Mouse (Mus musculus): ENCODE measurements around the gene Rab37. TPM values are rescaled to one million over a fixed set of nuclear protein-coding genes. Genes with fewer than 3 reads are reported as not detected.

Rab37 gene
- 9.7 and 13.5 TPM in 2 replicates for total RNA-seq (2017)

DNA sequence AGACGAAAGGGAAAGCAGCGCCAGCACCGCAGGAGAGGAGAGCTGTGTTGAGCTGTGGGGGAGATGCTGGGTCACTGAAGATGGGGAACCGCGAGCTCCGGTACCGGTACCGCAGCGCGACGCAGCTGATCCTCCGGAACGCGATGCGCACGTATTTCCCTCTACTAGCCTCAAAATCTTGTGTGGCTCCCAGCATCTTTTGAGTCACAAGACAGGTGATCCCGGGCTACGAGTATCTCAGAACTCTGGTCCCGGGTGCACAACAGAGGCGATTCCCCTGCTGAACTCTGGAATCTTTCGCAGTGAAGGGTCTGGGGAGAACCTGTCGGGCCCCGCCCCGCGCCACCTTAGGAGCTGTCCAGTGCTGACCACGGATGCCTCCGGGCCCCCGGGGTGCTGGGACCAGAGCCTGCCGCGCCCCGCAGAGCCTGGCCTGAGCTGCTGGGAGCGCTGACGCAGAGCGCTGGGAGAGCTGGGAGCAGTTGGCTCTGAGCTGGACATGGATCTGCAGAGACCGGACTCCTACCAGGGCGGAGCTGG, at the start of gene Rab37:
Rab37 (plus strand) TSS at position 70 of the 540 bp plus-strand sequence.
- peak; percentile 21 for ATAC-seq (ENCODE audit: extremely low read depth, insufficient number of reproducible peaks, low FRiP score, poor library complexity, severe bottlenecking)

DNA sequence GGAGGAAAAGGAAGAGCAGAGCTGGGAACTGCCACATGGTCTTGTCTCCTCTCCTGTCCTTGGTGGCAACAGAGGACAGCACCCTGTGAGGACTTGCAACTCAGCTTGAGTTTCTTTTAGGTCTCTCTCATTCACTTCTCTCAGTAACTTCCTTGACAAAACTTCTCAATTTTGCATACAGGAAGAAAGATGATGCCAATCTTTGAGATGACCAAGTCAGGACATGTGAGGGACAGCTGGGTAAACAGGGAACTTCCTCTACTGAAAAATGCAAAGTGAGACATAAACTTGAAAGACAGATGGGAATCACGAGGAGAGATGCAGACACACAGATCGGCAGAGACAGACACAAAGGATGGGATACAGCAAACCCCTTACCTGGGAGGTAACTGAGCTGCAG, 43.0 kb upstream of the Rab37 start, which contains the start of gene Cd300ld3:
Cd300ld3 (minus strand) TSS at position 151 of the 400 bp plus-strand sequence.
- ATAC-seq (ENCODE audit: extremely low read depth, insufficient number of reproducible peaks, low FRiP score, poor library complexity, severe bottlenecking), result no peak

- ATAC-seq (ENCODE audit: extremely low read depth, insufficient number of reproducible peaks, low FRiP score, poor library complexity, severe bottlenecking), result 0 out of 2 replicates have a peak, but pooled peaks have one; percentile 24
Measured at GRCm38 (mm10) chr11:115049282-115049895, 41.8 kb upstream of the Rab37 start.

DNA sequence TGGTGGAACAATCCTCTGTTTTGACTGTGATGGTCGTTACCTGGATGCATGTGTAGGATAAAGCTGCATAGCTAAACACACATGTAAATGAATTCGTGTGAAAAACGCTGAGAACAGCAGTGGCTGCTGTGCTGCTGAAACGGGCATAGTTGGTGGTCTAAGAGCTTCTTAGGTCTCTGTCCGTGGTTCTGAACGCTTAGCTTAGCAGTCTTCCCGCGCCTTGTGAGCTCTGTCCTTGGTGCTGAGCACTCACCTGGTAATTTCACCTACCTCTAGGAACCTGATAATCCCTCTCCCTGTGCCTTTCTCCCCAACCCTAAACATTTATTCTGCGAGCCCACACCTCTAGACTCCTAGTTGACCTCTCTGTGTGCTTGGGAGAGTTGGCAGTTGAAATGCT, 39.0 kb upstream of the Rab37 start:
- no peak for ATAC-seq (ENCODE audit: extremely low read depth, insufficient number of reproducible peaks, low FRiP score, poor library complexity, severe bottlenecking)

GRCm38 (mm10) chr11:115052991-115053390, 38.2 kb upstream of the Rab37 start:
- no peak for ATAC-seq (ENCODE audit: extremely low read depth, insufficient number of reproducible peaks, low FRiP score, poor library complexity, severe bottlenecking)

DNA sequence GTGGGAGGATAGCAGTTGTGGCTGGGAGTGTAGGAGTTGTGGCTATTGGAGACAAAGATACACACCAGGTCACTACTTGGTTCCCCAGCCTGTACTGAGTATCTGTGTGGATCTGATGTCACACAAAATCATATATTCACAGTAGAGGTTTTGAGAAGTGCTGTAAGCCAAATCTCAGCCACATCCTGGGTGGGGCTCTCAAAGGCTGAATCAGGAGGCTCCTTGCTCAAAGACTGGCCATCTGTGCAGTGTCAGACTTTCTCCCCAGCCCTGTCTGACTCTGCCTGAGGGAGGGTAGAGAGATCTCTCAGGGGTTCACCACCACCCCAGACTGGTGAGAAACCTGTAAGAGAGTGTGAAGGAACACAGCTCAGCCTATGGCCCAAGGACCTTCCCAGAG, 36.7 kb upstream of the Rab37 start:
- ATAC-seq (ENCODE audit: extremely low read depth, insufficient number of reproducible peaks, low FRiP score, poor library complexity, severe bottlenecking), result no peak

- no peak for ATAC-seq (ENCODE audit: extremely low read depth, insufficient number of reproducible peaks, low FRiP score, poor library complexity, severe bottlenecking)
Measured at GRCm38 (mm10) chr11:115058701-115059100, 32.5 kb upstream of the Rab37 start.

GRCm38 (mm10) chr11:115059797-115060196, 31.4 kb upstream of the Rab37 start:
- ATAC-seq (ENCODE audit: extremely low read depth, insufficient number of reproducible peaks, low FRiP score, poor library complexity, severe bottlenecking), result no peak

DNA sequence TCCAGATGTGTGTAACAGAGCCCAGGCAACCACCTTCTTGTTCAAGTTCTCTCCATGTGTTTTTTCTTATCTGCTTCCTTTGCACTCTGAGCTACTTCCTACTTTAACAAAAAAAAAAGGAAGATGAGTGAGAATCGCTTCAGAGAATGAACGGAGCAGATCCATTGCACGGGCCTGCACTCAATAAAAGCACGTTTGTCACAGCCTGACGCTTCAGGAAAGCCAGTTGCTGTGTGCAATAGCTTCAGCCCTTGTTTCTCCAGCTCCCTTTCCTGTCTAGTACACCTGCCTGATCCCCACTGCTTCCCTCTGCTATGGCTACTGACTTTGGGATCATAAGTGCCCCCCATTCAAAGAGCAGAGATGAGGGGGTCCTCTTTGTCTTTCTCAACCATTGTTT, 29.2 kb upstream of the Rab37 start, which contains the start of gene Cd300e:
Cd300e (minus strand) TSS at position 101 of the 400 bp plus-strand sequence.
- no peak for ATAC-seq (ENCODE audit: extremely low read depth, insufficient number of reproducible peaks, low FRiP score, poor library complexity, severe bottlenecking)

DNA sequence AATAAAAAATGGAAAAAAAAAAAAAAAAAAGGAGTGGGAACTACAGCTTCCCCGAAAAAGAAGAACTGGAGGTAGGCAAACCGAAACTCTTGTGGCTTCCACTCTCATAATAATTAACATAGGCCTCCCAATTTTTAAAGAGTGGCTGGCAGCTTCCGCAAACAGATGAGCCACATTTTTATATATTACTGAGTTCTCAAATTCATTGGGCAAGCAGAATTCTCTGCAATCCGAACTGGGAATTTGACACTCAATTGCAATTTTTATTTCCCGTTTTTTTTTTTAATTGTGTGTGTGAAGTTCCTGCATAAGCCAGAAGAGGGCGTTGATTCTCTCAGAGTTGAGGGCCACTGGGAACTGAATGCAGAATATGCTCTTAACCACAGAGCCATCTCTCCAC, 24.5 kb upstream of the Rab37 start:
- no peak for ATAC-seq (ENCODE audit: extremely low read depth, insufficient number of reproducible peaks, low FRiP score, poor library complexity, severe bottlenecking)

DNA sequence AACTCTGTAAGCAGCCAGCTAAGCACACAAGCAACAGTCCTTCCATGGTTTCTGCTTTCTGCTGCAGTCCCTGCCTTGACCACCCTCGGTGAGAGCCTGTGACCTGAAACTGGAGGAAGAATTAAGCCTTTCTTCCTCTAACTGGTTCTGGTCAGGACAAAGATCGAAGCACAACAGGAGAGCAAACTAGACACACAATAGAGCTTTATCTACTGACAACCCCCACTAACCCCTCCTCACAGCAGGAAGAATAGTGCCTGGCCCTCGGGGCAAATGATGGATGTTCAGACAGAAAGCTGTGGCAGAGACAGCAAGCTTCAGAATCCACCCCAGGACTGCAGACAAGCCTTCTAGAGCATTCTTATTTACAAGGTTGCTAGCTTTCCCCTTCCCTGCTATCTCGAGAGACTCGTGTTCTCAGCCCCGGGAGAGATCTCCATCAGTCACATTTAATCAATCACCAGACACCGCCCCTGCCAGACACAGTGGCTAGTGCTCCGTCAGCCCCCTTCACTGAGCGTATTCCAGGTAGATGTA, 20.1 kb upstream of the Rab37 start:
- ATAC-seq (ENCODE audit: extremely low read depth, insufficient number of reproducible peaks, low FRiP score, poor library complexity, severe bottlenecking), result no peak

DNA sequence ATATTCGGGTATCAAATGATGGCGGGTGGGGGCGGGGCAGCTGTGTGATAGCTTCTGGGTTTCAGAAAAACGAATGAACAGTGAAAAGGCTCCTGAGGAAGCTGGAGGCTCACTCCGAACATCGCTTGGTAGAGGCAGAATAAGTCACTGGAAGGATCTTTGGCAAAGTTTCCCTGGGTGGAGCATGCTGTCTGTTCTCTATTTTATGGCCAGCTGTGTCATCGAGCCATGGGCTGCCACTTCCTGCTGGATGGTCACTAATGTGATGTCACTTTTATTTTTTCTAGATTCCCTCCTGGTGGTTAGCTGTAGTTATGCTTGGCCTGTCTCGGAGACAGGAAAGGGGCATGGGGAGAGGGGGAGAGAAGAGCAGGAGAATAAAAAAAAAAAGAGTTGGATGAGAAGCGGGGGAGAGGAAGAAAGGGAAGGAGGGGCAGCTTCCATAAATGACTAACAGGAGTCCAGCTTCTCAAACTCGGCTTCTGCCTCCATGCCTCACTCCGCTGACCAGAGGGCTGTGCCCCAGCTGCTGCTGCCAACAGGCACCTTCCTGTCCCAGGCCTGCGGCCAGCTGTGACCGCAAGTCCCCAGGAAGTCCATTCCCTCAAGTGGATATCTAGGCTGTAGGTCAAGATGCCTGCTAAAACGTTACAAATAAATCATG, 19.5 kb upstream of the Rab37 start:
- ATAC-seq (ENCODE audit: extremely low read depth, insufficient number of reproducible peaks, low FRiP score, poor library complexity, severe bottlenecking), result no peak

DNA sequence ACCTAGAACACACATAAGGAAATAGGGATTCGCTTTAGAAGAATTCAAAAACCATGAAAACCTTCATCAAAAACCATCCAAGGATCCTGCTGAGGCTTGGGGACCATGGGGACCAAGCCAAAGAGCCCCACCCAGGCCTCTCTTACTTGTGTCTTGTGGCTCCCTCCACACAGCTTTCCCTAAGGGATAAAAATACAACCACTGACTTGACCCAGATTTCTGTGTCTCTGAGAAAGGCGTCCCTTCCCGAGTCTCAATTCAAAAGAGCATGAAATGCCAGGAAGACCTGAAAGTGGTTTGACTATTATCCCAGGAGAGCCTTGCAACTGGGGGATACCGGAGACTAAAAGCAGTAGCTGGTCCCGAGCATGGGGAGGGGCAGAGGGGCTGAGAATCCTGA, 18.2 kb upstream of the Rab37 start:
- ATAC-seq (ENCODE audit: extremely low read depth, insufficient number of reproducible peaks, low FRiP score, poor library complexity, severe bottlenecking), result no peak

DNA sequence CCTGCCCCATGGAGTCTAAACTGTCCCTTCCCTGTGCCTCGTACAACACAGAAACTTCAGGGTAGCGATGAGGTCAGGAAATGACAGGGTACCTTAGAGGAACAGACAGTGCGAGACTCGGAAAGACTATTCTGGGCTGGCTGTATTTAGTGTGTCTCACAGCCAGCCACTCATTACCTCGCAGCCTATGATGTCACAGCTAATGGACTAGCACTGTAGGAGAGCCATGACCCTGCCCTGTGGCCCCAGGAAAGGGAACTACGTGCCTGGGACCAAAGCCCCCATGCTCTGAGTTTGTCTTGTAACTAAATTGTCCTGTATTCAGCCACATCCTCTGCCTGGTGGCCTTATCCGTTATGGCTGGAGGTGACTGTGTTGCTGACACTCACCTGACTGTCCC, 15.8 kb upstream of the Rab37 start:
- ATAC-seq (ENCODE audit: extremely low read depth, insufficient number of reproducible peaks, low FRiP score, poor library complexity, severe bottlenecking), result no peak

DNA sequence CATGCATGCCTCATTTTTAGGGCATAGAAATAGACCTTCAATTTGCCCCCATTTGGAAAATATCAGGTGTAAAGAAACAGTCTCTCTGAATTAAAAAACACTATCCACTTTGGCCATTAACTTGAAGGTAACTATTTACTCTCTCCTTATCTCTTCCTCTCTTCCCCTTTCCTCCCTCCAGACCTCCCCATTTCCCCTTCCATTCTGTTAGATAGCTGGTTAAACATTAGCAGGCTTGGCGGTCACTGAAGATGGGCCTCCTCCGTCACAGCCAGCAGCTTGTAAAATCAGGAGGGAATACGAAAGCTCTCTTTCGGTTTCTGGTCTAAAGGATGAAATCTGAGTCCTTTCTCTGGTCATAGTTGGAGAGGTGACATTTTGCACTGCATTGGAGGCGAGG, 15.4 kb upstream of the Rab37 start:
- no peak for ATAC-seq (ENCODE audit: extremely low read depth, insufficient number of reproducible peaks, low FRiP score, poor library complexity, severe bottlenecking)

- ATAC-seq (ENCODE audit: extremely low read depth, insufficient number of reproducible peaks, low FRiP score, poor library complexity, severe bottlenecking), result no peak
Measured at GRCm38 (mm10) chr11:115077436-115077835, 13.8 kb upstream of the Rab37 start.

- ATAC-seq (ENCODE audit: extremely low read depth, insufficient number of reproducible peaks, low FRiP score, poor library complexity, severe bottlenecking), result no peak
Measured at GRCm38 (mm10) chr11:115078680-115079079, 12.6 kb upstream of the Rab37 start.

DNA sequence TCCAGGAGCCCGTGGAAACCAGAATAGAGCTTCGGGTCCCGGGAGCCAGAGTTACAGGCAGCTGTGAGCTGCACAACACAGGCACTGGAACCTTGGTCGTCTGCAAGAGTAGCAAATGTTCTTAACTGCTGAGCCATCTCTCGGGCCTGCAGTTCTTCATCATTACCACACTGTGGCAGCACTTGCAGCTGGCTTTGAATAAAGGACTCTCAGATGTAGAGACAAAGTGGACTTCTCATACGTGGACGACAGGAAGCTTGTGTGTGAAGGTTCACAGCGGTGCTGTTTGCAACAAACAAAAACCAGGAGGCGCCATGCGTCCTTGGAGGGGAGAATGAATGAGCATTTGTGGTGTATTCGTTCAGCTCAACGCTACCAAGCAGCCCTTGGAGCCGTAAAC, 10.3 kb upstream of the Rab37 start:
- peak; percentile 66 for ATAC-seq (ENCODE audit: extremely low read depth, insufficient number of reproducible peaks, low FRiP score, poor library complexity, severe bottlenecking)

GRCm38 (mm10) chr11:115081373-115081772, 9.9 kb upstream of the Rab37 start:
- ATAC-seq (ENCODE audit: extremely low read depth, insufficient number of reproducible peaks, low FRiP score, poor library complexity, severe bottlenecking), result no peak

- no peak for ATAC-seq (ENCODE audit: extremely low read depth, insufficient number of reproducible peaks, low FRiP score, poor library complexity, severe bottlenecking)
Measured at GRCm38 (mm10) chr11:115082196-115082595, 9.0 kb upstream of the Rab37 start.
